Mouse (Mus musculus): ENCODE measurements around the gene Fermt3. TPM values are rescaled to one million over a fixed set of nuclear protein-coding genes. Genes with fewer than 3 reads are reported as not detected.

Fermt3 gene
- polyA plus RNA-seq, 1 experiment from 2014 or later = 4.3 TPM

DNA sequence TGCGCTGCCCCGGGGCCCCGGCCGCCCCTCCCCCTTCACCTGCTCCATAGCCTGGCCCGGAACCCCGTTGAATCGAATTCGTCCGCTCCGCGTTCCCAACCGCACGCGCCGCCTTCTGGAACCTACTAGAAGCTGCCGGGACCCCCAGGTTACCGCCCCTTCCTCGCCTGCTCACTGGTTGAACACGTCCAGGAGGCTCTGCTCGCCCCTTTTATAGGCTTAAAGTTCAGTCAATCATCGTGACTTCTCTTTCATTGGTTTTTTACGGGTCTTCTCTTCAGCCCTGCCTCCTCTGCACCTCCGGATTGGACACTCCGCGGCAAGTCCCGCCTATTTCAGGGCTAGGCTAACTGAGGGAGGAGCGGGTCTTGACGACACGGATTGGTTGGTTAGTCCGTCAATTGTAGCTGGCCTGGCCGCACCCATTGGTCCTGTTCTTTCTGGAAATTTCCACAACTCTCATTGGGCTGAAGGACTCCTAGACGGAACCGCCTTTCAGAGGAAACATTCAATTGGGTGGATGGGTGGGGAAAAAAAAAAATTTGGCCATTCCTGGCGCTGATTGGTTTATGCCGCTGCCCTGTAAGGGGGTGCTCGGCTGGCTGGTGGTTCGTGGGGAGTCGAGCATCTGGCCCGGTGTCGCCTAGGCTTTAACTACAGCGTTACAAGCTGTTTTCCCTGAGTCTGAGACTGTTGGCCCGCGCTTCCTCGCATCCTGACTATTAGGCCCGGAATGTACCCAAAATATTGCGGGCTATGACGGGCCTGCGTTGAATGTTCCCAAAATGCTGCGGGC is 20.8 kb upstream of the Fermt3 start, which contains the start of gene Stip1:
Gene Stip1, minus strand, starts transcription at position 127 of the 796 bp plus-strand sequence.
- H3K4me3 ChIP-seq (replicated peaks; ENCODE audit: low read depth, low read length) = peak within 1 kb of the TSS; percentile 94
- peak within 1 kb of the TSS; percentile 87 for H3K27ac ChIP-seq
- H3K36me3 ChIP-seq (ENCODE audit: insufficient read depth, low read length) = peaks cover 3% of the 10 kb centered on the region; the same call in 1 of the 2 replicates
- TF ChIP-seq CTCF (IDR thresholded peaks at IDR 0.05; ENCODE audit: low read depth) = peak; percentile 60
- H3K4me2 ChIP-seq (ENCODE audit: low read length) = peak within 1 kb of the TSS; percentile 65
- under 1% methylated on average over 49 of the region's 49 CpGs for WGBS
- ATAC-seq (replicated peaks; ENCODE audit: low FRiP score, low read depth) (peak; percentile 99), DNase-seq (ENCODE audit: low spot score) (peak; percentile 100)
- H3K9ac ChIP-seq (ENCODE audit: low read depth, low read length) = peak within 1 kb of the TSS; percentile 91
- H3K27me3 ChIP-seq (ENCODE audit: insufficient read depth, low read length) = no peaks in the 10 kb centered on the region
- H3K4me1 ChIP-seq (replicated peaks; ENCODE audit: insufficient read depth, low read length) = peaks cover 10% of the 10 kb centered on the region; the same call in 1 of the 2 replicates
- no peaks in the 10 kb centered on the region for H3K9me3 ChIP-seq (replicated peaks; ENCODE audit: low read length)

DNA sequence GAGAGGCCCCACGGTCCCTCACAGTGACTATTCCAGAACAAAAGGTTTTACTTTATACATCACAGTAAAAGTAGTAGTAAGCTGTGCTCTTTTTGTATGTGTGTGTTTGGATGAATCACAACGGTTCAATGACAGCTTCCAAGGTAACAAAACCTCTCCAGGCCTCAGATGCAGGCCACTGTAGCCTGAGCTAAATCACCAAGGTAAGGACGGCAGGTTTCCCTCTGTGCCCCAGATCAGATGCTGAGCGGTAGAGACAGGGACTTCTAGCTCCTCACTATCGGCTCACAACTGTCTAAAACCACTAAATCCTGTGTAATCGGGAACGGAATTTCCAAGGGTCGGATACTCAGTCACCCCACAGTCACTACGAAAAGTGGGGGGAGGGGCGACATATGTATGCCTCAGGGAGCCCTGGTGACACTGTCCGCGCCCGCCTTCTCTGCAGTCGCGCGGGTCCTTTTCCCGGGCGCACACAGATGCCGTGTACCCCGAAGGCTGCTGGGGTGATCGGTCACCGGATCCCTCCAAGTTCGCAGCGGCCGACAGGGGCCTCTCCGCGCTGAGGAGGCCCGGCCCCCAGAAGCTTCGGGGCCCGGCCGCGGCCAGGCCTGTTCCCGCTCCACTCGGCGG is 19.9 kb upstream of the Fermt3 start:
- Histone ChIP-seq H3K4me2 (ENCODE audit: low read length) (peak overlapping the region; percentile 56), H3K4me3 (replicated peaks; ENCODE audit: low read depth, low read length) (peak overlapping the region; percentile 94), H3K9me3 (replicated peaks; ENCODE audit: low read length) (no peaks in the 10 kb centered on the region), H3K27ac (peak overlapping the region; percentile 87), H3K4me1 (replicated peaks; ENCODE audit: insufficient read depth, low read length) (peaks cover 10% of the 10 kb centered on the region; the same call in 1 of the 2 replicates), H3K36me3 (ENCODE audit: insufficient read depth, low read length) (peaks cover 8% of the 10 kb centered on the region; the same call in 1 of the 2 replicates), H3K27me3 (ENCODE audit: insufficient read depth, low read length) (no peaks in the 10 kb centered on the region), H3K9ac (ENCODE audit: low read depth, low read length) (peak overlapping the region; percentile 91)
- peak; percentile 25 for ATAC-seq (replicated peaks; ENCODE audit: low FRiP score, low read depth)
- WGBS = under 1% methylated on average over 32 of the region's 35 CpGs
- no peak for TF ChIP-seq CTCF (IDR thresholded peaks at IDR 0.05; ENCODE audit: low read depth)
- DNase-seq (ENCODE audit: low spot score) = peak; percentile 63

DNA sequence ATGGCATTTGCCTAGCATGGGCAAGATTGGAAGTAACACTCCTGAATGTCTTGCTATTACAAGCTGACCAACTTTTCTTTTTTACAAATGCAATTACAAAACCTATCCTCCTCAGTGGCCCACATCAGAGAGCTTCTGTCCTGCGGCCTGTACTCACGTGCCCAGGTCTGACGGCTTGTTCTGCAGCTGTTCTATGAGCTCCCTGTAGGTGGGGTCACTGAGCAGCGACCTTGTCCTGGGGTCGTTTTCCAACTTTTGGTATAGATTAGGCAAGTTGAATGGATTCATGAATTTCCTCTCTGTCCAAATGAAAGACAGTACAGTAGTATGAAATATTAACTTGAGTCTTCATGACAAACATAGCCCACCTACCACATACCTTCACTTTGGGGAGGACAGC is 14.7 kb upstream of the Fermt3 start:
- ATAC-seq (replicated peaks; ENCODE audit: low FRiP score, low read depth) (no peak), DNase-seq (ENCODE audit: low spot score) (no peak)
- Histone ChIP-seq H3K4me3 (replicated peaks; ENCODE audit: low read depth, low read length) (no peak overlapping the region), H3K4me1 (replicated peaks; ENCODE audit: insufficient read depth, low read length) (peaks cover 10% of the 10 kb centered on the region; the same call in 1 of the 2 replicates), H3K27ac (no peak overlapping the region), H3K4me2 (ENCODE audit: low read length) (no peak overlapping the region), H3K9me3 (replicated peaks; ENCODE audit: low read length) (no peaks in the 10 kb centered on the region), H3K36me3 (ENCODE audit: insufficient read depth, low read length) (peaks cover 43% of the 10 kb centered on the region), H3K9ac (ENCODE audit: low read depth, low read length) (no peak overlapping the region), H3K27me3 (ENCODE audit: insufficient read depth, low read length) (no peaks in the 10 kb centered on the region)
- no peak for TF ChIP-seq CTCF (IDR thresholded peaks at IDR 0.05; ENCODE audit: low read depth)
- 89% methylated on average over 5 of the region's 5 CpGs for WGBS

GRCm38 (mm10) chr19:7029531-7029930 is 10.3 kb upstream of the Fermt3 start:
- no peak for ATAC-seq (replicated peaks; ENCODE audit: low FRiP score, low read depth)
- no peak overlapping the region for H3K9ac ChIP-seq (ENCODE audit: low read depth, low read length)
- no peak overlapping the region for H3K27ac ChIP-seq
- H3K27me3 ChIP-seq (ENCODE audit: insufficient read depth, low read length) = no peaks in the 10 kb centered on the region
- TF ChIP-seq CTCF (IDR thresholded peaks at IDR 0.05; ENCODE audit: low read depth) = no peak
- WGBS = 93% methylated on average over 5 of the region's 5 CpGs
- no peaks in the 10 kb centered on the region for H3K9me3 ChIP-seq (replicated peaks; ENCODE audit: low read length)
- H3K36me3 ChIP-seq (ENCODE audit: insufficient read depth, low read length) = peaks cover 72% of the 10 kb centered on the region
- H3K4me3 ChIP-seq (replicated peaks; ENCODE audit: low read depth, low read length) = no peak overlapping the region
- H3K4me2 ChIP-seq (ENCODE audit: low read length) = no peak overlapping the region
- no peak for DNase-seq (ENCODE audit: low spot score)
- H3K4me1 ChIP-seq (replicated peaks; ENCODE audit: insufficient read depth, low read length) = no peaks in the 10 kb centered on the region

DNA sequence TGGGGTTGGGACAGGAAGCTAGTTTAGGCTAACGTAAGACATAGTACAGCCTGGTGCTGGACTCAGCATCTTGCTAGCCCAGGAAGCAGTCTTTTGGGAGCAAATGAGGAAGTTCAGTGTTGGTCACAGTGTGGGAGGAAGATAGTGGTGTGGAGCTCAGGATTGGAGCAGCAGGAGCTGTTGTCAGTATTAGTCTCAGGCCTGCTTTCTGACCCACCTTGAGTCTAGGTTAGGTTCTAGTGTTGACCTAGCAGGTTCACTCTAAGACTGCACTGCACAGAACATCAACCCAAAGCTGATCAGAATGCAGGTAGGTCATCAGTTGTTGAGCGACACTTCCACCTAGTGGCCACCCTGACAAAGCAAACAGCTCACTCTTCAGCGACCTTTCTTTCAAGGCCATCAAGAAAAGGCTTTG is 964 bp upstream of the Fermt3 start:
- Histone ChIP-seq H3K36me3 (ENCODE audit: insufficient read depth, low read length) (peaks cover 51% of the 10 kb centered on the region), H3K4me2 (ENCODE audit: low read length) (no peak overlapping the region), H3K27me3 (ENCODE audit: insufficient read depth, low read length) (no peaks in the 10 kb centered on the region), H3K9ac (ENCODE audit: low read depth, low read length) (no peak overlapping the region), H3K9me3 (replicated peaks; ENCODE audit: low read length) (no peaks in the 10 kb centered on the region), H3K27ac (no peak overlapping the region), H3K4me3 (replicated peaks; ENCODE audit: low read depth, low read length) (no peak overlapping the region), H3K4me1 (replicated peaks; ENCODE audit: insufficient read depth, low read length) (no peaks in the 10 kb centered on the region)
- peak; percentile 84 for TF ChIP-seq CTCF (IDR thresholded peaks at IDR 0.05; ENCODE audit: low read depth)
- DNase-seq (ENCODE audit: low spot score) (peak; percentile 79), ATAC-seq (replicated peaks; ENCODE audit: low FRiP score, low read depth) (peak; percentile 61)
- WGBS = 46% methylated on average over 3 of the region's 3 CpGs

DNA sequence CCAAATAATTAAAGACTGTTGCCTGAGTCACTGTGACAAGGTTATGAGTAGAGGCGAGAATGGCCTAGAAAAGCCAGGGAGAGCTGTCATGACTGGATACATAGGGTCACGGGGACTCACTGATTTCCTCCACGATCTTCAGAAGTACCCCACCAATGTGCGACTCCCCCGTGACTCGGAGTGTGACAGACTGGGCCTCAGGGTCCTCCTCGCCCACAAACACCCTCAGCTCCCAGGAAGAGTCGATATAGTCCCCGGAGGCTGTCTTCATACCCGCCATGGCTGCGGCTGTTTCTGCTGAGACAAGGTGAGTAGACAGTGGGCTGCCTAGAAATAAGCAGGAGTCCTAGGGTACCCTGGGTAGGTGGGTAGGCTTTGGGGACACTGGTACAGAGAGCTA is 723 bp downstream of the Fermt3 start:
- Histone ChIP-seq H3K4me2 (ENCODE audit: low read length) (no peak overlapping the region), H3K4me1 (replicated peaks; ENCODE audit: insufficient read depth, low read length) (no peaks in the 10 kb centered on the region), H3K27me3 (ENCODE audit: insufficient read depth, low read length) (no peaks in the 10 kb centered on the region), H3K27ac (no peak overlapping the region), H3K9me3 (replicated peaks; ENCODE audit: low read length) (no peaks in the 10 kb centered on the region), H3K9ac (ENCODE audit: low read depth, low read length) (no peak overlapping the region), H3K36me3 (ENCODE audit: insufficient read depth, low read length) (peaks cover 37% of the 10 kb centered on the region), H3K4me3 (replicated peaks; ENCODE audit: low read depth, low read length) (no peak overlapping the region)
- no peak for TF ChIP-seq CTCF (IDR thresholded peaks at IDR 0.05; ENCODE audit: low read depth)
- ATAC-seq (replicated peaks; ENCODE audit: low FRiP score, low read depth) = no peak
- WGBS = 87% methylated on average over 11 of the region's 11 CpGs
- no peak for DNase-seq (ENCODE audit: low spot score)

Measured in kidney, postnatal 0 days (tissue).